7 mouse cellular contexts compared by ENCODE assay signal in the genomic region with DNA sequence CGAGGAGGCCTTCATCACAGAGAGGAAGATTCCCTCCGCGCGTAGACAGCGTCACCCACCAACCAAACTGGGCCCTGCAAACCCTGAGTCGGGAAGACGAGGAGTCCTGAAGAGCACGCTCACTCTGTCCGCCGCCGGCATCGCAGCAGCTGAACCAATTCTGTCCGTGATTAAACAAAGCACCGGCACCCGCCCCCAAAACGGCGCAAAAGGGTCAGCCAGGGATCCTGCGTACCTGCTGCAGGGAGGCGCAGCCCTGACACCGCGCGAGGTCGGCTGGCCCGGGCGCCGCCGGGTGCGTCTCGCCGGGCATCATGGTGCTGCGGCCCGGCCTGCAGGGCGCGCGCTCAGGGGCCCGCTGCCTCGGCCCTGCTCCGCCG. TPM values are rescaled to one million over a fixed set of nuclear protein-coding genes. Genes with fewer than 3 reads are reported as not detected.
A peak's percentile ranks its signal among the peaks of the same experiment; 100 is the strongest.
DNase-seq lines count a peak whose midpoint lies in the region.

TSS of gene Ice1 (minus strand) at position 353 of the 380 bp plus-strand sequence.

- under 1% methylated on average over 35 of the region's 39 CpGs for WGBS in midbrain, embryonic 10.5 days

- no peaks in the 10 kb centered on the region for H3K27me3 ChIP-seq in midbrain, embryonic 10.5 days (ENCODE audit: low read depth, poor library complexity, severe bottlenecking)

- no peaks in the 10 kb centered on the region for H3K36me3 ChIP-seq in midbrain, embryonic 10.5 days

- peaks cover 27% of the 10 kb centered on the region for H3K4me1 ChIP-seq in midbrain, embryonic 10.5 days

- peak within 1 kb of the TSS; percentile 88 for H3K4me3 ChIP-seq in midbrain, embryonic 10.5 days

- peak within 1 kb of the TSS; percentile 97 for H3K27ac ChIP-seq in midbrain, embryonic 10.5 days (replicated peaks)

- peak; percentile 55 for DNase-seq in thymus, postnatal 0 days (ENCODE audit: low spot score)
- DNase-seq in thymus, postnatal 4 days = no peak
- DNase-seq in c-Kit-positive CD71-positive TER-119-positive erythroid progenitor cells, embryonic 14.5 days (ENCODE audit: low spot score) = peak; percentile 28
- DNase-seq in gastrocnemius, postnatal 4 days (ENCODE audit: low spot score in 2 of 2) = peak in 1 of 2 experiments; percentile 30
- DNase-seq in layer of hippocampus, postnatal 10 days (ENCODE audit: low spot score in 2 of 2) = no peak
- DNase-seq in midbrain, embryonic 10.5 days (ENCODE audit: low spot score) = no peak
- no peak for DNase-seq in spleen, postnatal 14 days (ENCODE audit: low spot score in 2 of 2)

- no peaks in the 10 kb centered on the region for H3K9me3 ChIP-seq in midbrain, embryonic 10.5 days (replicated peaks)

RNA-seq across cellular contexts. Expression of gene Ice1, which starts in this region (rescaled TPM):
- 12.9 and 16.2 TPM in 2 replicates for polyA plus RNA-seq in thymus, postnatal 0 days (2015; fragmentation: Nextera tagmentation; extraction: Ambion mirVana)
- 10 to 100 TPM; 43.0 to 44.3 TPM for total RNA-seq in gastrocnemius, postnatal 4 days (2021)
- 10 to 100 TPM; 70.9 to 80.0 TPM for total RNA-seq in layer of hippocampus, postnatal 10 days (2021)
- polyA plus RNA-seq in midbrain, embryonic 10.5 days (2016; fragmentation: Nextera tagmentation; extraction: Ambion mirVana) = 18.8 and 19.9 TPM in 2 replicates

Comparison
In these comparisons a context has a peak if more than half of its experiments do, and no peak if none do; other contexts are left out.
1. DNase-seq: peak in thymus, postnatal 0 days (single experiment) and c-Kit-positive CD71-positive TER-119-positive erythroid progenitor cells, embryonic 14.5 days (single experiment); none in thymus, postnatal 4 days (single experiment), layer of hippocampus, postnatal 10 days (0 of 2), midbrain, embryonic 10.5 days (single experiment) and spleen, postnatal 14 days (0 of 2).